Mouse (Mus musculus) lung, adult 2 months (tissue): ENCODE measurements around the gene Dnajb1.

ENCODE experiments used
- CTCF ChIP-seq: fragments of 200-500 bp; IDR thresholded peaks from 2 replicates; pipeline ENCODE4 v1.5.1; 2011; ENCODE audit warnings: mild to moderate bottlenecking, low read length, control low read depth; ENCODE audit not compliant: insufficient read depth
- POLR2A ChIP-seq: fragments of 200-500 bp; IDR thresholded peaks from 2 replicates; pipeline ENCODE4 v1.6.1; 2011; ENCODE audit warnings: low read depth, mild to moderate bottlenecking, control low read depth, low read length, borderline replicate concordance; ENCODE audit errors: extremely low read depth

GRCm38 (mm10) chr8:83660995-83661680, 53.1 kb downstream of the Dnajb1 start:
- TF ChIP-seq POLR2A (0 out of 2 replicates have a peak, but pooled peaks have one; percentile 30), CTCF (no peak)
